Mouse (Mus musculus) left cerebral cortex, adult 2 months (tissue): ENCODE data around the gene Tnfrsf14. TPM values are rescaled to one million over a fixed set of nuclear protein-coding genes. Genes with fewer than 3 reads are reported as not detected.

Experiments used
- DNase-seq, 2 experiments: peaks; one replicate each; pipeline ENCODE4 v3.0.0; 2021 to 2022; ENCODE audit warnings: low spot score in 2 of 2, mixed read lengths in 1 of 2; ENCODE audit errors: extremely low spot score in 1 of 2
- H3K27ac ChIP-seq: fragments of 200-600 bp; 2 replicates; pipeline ENCODE4 v1.8.1; 2022
- H3K4me3 ChIP-seq: fragments of 200-600 bp; 2 replicates; pipeline ENCODE4 v1.8.1; 2022
- CTCF ChIP-seq: fragments of 200-600 bp; IDR thresholded peaks from 2 replicates; pipeline ENCODE4 v1.8.1; 2022; ENCODE audit warnings: antibody characterized with exemption, mild to moderate bottlenecking, moderate library complexity
- intact Hi-C: fragments of 180-260 bp; cut with DNase I; formaldehyde crosslinking; loops from one replicate; pipeline ENCODE4 v1.15.1; 2025
- total RNA-seq, 2 experiments: library from RNA; stranded (reverse); gene quantifications; 2 replicates each; pipeline ENCODE4 v1.2.3; 2021

The Tnfrsf14 gene
- total RNA-seq, 2 experiments from 2014 or later = 1.3 to 1.5 TPM

DNA sequence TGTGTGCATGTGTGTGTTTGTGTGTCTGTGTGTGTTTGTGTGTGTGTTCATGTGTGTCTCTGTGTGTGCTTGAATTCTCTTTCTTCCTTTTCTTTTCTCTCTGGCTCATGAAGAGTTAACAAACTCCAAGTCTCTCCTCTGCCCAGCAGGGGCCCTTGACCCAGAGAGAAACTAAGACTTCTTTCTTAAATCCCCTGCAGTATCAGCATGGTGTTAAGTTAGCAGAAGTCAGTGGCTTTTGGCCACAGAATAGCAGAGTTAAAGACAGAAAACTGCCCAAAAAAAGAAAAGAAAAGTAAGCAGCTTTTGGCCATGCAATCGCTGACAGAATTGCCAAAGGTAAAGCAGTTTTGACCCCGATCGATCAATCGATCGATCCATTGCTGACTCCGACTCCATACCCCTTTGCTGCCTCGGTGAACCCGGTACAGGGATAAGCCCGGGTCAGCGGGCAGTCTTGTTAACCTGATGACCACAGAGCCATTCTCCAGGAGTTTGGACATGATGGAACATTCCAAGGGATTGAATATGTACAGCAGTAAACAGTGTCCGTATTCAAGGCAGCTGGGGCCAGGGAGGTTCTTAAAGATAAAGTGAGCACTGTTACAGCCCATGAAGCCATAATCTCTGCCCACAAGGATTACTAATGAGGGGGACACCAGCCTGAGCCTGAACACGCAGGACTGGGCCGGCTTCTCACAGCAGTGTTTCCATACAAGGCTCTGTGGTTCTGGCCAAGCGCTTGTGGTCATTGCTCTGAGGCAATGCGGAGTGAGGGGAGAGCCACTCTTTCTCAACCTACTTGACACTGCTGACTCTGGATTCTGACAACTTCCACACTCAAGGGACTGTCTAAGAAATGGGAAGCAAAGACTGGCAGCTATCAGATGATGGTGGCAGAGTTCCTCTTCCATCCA lies 17.5 kb downstream of the Tnfrsf14 start:
- Histone ChIP-seq H3K27ac (peak overlapping the region; percentile 32; the same call in 1 of the 2 replicates), H3K4me3 (no peak overlapping the region)
- DNase-seq = no peak
- no peak for TF ChIP-seq CTCF
- intact Hi-C loops = no loop called here

DNA sequence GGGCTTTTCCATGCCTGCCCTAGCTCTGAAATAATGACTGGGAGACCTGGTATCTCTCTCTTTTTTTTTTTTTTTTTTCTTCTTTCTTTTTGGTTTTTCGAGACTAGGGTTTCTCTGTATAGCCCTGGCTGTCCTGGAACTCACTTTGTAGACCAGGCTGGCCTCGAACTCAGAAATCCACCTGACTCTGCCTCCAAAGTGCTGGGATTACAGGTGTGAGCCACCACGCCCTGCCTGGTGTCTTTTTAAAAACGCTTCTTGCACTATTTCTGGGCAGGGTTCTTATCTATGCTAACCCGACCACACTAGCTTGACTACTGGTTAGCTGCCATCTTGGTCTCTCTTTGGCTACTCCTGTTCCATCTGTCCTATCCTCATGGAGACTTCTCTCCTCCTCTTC lies 19.9 kb downstream of the Tnfrsf14 start:
- TF ChIP-seq CTCF = no peak
- intact Hi-C loops = no loop called here
- no peak overlapping the region for H3K27ac ChIP-seq
- no peak for DNase-seq
- H3K4me3 ChIP-seq = no peak overlapping the region

DNA sequence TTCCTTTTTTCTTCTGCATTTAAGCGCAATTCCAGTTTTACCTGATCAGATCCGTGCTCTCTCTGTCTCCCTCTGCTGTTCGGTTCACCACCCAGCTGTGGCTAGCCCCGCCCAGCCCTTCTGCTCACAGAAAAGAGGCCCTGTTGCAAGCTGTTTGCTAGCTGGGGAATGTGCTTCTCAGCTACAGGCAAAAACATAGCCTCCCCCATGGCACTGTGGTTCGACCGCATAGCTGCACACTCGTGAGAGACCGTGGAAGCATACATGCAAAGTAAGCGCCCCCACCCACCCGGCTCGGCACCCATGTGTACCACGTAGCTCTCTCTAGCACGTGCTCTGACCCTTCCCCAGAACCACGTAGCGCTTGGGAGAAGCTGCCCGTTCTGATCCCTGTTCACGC lies 20.5 kb downstream of the Tnfrsf14 start:
- intact Hi-C loops = loop anchor here (2.0 kb wide), 1 partner anchor 29 kb away; no protein-coding TSS in a partner anchor
- DNase-seq = peak; percentile 53 to 62
- Histone ChIP-seq H3K27ac (no peak overlapping the region), H3K4me3 (no peak overlapping the region)
- TF ChIP-seq CTCF = peak; percentile 87

DNA sequence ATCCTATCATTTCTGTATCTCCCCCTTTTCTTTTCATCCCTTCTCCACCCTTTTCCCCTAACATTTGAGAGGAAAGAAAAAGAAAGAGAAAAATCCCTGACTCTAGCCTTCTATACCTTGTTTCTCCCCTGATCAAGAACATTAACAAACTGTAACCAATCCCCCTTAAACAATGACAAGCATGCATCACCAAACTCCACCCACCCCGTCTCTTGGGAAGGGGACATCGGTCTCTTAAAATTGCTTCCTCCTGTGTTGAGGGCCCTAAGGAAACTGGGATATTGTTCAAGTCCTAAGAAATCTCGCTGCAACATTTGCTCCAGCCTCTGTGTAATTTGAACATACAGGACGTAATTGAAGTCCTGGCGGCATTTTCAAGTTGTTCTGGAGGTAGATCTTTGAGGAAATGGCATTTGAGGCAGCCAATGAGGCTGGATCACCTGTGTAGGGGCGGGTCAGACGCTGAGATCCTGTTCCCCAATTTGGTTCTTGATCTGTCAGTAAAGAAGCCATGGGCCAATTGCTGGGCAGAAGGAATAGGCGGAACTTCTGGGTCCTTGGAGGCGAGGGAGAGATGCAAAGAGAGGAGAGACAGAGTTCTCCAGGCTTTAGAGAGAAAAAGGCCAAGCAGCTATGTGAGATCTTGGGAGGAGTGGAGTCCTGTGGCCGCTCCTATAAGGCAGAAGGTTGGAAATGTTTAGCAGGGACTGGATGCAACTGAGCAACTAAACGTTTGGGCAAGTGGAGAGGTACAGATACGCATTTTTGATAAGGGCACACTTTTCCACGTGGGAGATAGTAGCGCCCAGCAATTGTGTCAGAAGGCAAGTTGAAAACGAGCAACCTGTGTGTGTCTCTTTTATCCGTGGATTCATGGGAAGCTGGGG lies 23.9 kb downstream of the Tnfrsf14 start:
- Histone ChIP-seq H3K4me3 (peak overlapping the region; percentile 16), H3K27ac (no peak overlapping the region)
- peak; percentile 78 to 80 for DNase-seq
- TF ChIP-seq CTCF = no peak
- intact Hi-C loops = no loop called here

DNA sequence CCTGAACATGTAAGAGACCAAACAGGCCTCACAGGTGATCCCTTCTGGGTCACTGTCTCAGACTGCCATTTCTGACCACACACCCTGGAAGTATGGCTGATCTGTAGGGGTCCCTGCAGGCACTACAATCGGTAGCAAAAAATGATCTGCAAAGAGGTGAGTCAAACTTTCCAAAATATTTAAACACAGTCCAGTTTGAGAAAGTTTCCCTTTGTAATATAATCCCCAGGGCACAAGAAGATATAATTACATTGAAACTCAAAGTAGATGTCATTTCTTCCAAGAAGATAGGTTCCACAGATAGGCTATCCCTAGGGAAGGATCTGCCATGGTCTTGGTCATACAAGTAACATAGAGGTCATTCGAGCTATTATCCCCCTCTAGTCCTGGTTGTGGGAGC lies 26.0 kb downstream of the Tnfrsf14 start:
- H3K4me3 ChIP-seq = no peak overlapping the region
- DNase-seq = no peak
- no peak overlapping the region for H3K27ac ChIP-seq
- TF ChIP-seq CTCF = no peak
- intact Hi-C loops = no loop called here

DNA sequence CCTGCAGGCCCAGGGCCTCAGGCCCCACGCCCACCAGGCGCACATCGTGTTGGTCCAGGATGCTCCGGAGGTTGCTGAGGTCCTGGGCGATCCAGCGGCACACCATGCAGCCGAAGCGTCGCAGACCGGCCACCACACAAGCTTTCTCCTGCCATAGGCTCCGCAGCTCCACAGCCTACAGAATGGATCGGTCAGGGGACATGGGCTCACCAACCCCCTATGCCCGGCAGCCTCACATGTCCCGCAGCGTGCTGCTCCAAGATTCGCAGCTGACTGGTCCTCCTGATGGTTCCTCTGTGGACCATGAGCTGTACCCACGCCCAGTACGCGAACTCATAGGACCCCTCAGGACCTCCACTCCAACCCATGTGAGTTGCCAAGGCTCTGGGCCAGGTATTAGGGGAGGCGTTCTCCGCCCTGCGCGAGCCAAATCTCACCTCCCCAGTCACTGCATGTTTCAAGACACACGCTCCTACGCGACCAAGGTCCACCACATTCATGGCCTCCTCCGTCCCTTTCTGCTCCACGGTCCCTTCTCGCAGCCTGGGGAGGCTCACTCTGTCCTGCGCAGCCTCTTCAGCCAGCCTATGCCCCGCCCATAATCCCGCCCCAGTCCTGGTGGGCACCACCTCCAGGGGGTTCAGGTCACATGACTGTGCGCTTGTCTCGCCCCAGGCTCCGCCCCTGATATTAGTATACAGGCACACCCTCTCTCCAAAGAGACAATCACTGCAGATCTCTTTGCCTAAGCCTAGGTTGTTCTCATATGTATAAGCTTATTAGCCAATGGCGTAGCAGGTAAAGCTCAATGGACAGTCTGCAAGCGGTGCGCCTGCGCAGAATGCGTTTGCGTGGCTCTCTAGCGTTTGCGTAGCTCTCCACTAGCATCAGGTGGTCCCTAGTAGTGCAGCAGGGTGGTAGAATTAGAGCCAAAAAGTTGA lies 29.6 kb downstream of the Tnfrsf14 start, which contains the start of gene Fam213b:
Gene Fam213b, minus strand, starts transcription at position 630 of the 941 bp plus-strand sequence.
- intact Hi-C loops = no loop called here
- peak; percentile 60 to 77 for DNase-seq
- no peak; the same call in 1 of the 2 replicates for TF ChIP-seq CTCF
- Histone ChIP-seq H3K4me3 (peak within 1 kb of the TSS; percentile 63), H3K27ac (peak within 1 kb of the TSS; percentile 75)

DNA sequence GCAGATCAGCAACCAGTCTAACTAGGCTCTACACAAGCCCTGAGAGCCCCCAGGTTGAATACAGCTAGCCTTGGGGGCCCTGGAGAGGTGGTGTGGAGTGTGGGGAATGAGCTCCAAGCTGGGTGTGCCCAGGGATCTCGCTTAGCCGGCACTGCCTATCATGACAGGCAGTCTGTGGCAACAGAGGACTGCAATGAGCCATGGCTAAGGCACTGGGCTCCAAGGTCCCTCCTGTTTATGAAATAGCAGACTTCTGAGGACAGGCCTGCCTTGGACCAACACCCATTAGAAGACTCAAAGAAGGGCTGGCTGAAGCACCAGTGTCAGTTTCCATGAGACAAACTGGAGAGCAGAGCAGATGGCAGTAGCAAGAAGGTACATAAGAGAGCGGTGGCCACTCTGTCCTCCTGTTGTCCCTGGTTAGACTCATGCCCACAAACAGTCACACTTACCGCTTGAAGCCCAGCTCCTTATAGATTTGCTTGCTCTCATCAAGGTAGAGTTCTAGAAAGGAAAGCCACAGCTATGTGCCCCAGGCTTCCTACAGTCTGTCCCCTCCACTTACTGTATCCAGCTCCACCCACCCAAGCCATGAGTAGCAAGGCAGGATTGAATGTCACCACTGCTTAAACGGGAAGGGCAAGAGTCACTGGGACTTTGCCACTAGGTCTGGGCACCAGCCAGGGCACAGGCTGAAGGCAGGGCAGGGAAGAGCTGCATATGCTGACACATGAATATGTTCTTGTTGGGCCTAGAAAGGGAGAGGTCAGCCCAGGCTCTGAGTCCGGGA lies 30.5 kb downstream of the Tnfrsf14 start:
- no peak for TF ChIP-seq CTCF
- H3K27ac ChIP-seq = no peak overlapping the region; the same call in 1 of the 2 replicates

DNA sequence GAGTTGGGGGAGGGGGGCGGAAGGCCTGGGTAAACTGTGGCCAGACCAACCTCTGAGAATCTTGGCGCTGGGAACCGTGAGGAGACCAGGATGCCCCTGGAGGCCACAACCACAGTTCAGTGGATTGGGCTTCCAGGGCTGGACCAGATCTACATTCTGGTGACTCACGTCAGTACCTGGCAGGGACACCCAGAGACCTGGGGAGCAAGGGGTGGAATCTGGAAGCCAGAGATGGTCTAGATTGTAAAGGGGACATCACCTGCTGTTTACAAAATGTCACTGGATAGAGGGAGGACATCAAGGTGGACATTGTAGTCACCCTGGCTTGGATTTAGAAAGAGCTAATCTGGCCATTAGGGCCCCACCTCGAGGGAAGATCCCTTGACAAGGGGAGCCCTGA lies 32.8 kb downstream of the Tnfrsf14 start:
- TF ChIP-seq CTCF = no peak
- no peak for DNase-seq
- no peak overlapping the region for H3K27ac ChIP-seq
- intact Hi-C loops = no loop called here
- H3K4me3 ChIP-seq = no peak overlapping the region

More for the DNA sequence above, 30.5 kb downstream of the Tnfrsf14 start:
- intact Hi-C loops = no loop called here
- H3K4me3 ChIP-seq = peak overlapping the region; percentile 63
- DNase-seq = no peak

DNA sequence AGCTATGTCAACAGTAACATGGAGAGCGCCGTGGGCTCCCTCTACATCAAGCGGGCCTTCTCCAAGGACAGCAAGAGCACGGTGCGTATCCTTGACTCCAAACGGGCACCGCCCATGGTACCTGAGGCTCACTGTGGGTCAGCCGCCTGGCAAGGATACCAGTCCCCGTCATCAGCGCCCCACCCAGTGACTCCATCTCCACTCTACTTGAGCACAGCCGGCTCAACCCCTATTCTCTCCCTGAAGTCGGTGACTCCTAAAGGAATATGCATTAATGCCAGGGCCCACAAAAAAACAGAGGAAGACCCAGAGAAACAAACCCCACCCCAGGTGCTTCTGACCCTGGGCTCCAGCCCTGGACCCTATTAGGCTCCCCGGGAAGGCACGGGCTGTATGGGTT lies 37.5 kb downstream of the Tnfrsf14 start:
- intact Hi-C loops = no loop called here
- H3K4me3 ChIP-seq = no peak overlapping the region
- no peak overlapping the region for H3K27ac ChIP-seq
- TF ChIP-seq CTCF = no peak
- DNase-seq = no peak

DNA sequence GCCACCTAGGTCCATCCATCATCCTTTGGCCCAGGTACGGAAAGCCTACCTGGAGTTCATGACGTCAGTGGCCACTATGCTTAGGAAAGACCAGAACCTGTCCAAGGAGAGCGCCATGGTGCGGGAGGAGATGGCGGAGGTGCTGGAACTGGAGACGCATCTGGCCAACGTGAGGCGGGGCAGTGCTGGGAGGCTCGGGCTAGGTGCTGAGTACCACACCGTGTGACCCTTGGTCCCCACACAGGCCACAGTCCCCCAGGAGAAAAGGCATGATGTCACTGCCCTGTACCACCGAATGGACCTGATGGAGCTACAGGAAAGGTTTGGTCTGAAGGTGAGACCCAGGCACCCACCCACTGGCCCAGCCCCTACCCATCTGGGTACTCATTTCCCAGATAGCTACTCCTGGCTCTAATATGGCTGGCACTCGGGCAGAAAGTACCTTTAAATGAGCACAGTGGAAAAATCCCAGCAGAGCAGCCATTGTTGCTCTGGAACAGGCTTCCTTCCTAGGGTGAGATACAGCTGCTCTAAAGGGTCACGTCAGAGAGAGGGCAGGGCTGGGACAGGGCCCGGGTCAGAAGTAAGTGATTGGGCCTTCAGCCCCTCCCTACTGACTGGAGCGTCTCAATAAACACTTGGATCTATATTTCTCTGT lies 40.6 kb downstream of the Tnfrsf14 start:
- no peak overlapping the region for H3K4me3 ChIP-seq
- no peak overlapping the region for H3K27ac ChIP-seq
- TF ChIP-seq CTCF = no peak
- intact Hi-C loops = no loop called here
- no peak for DNase-seq
